Comparison of ENCODE assay signal across 19 mouse cellular contexts in genomic region chr10:128422426-128422825, GRCm38 (mm10). TPM values are rescaled to one million over a fixed set of nuclear protein-coding genes. Genes with fewer than 3 reads are reported as not detected.
"Had no signal": no experiment of that assay in that cellular context is flagged by ENCODE, and none has a peak within 500 bp of the region (broad histone marks: within the 10 kb centered on the region; RNA-seq: fewer than 3 reads in every experiment).

No protein-coding gene starts in this region.

- H3K9me3 ChIP-seq: midbrain, embryonic 10.5 days; midbrain, embryonic 13.5 days; neural tube, embryonic 13.5 days; neural tube, embryonic 15.5 days had no signal

- H3K4me1 ChIP-seq: midbrain, embryonic 10.5 days; midbrain, embryonic 13.5 days; neural tube, embryonic 13.5 days; neural tube, embryonic 15.5 days had no signal

- ATAC-seq: midbrain, embryonic 13.5 days; midbrain, embryonic 16.5 days had no signal

- H3K27ac ChIP-seq: midbrain, embryonic 10.5 days; midbrain, embryonic 13.5 days; neural tube, embryonic 13.5 days; neural tube, embryonic 15.5 days had no signal

- H3K4me3 ChIP-seq: midbrain, embryonic 10.5 days; midbrain, embryonic 13.5 days; myocyte; neural tube, embryonic 13.5 days; neural tube, embryonic 15.5 days had no signal

- H3K9ac ChIP-seq: lung, embryonic 14.5 days; midbrain, embryonic 13.5 days; neural tube, embryonic 13.5 days; neural tube, embryonic 15.5 days had no signal

- H3K27me3 ChIP-seq: midbrain, embryonic 13.5 days; neural tube, embryonic 13.5 days; neural tube, embryonic 15.5 days had no signal

- DNase-seq: lung, adult 18-20 months; lung, embryonic 14.5 days; lung, postnatal 10 days; lung, postnatal 4 days; retina, postnatal 1 day; right cerebral cortex, adult 18-20 months; right cerebral cortex, postnatal 25 days; right cerebral cortex, postnatal 4 days; spleen, adult 18-20 months; thymus, adult 18-20 months; thymus, postnatal 14 days; thymus, postnatal 36 days had no signal

- H3K4me2 ChIP-seq: lung, embryonic 14.5 days; midbrain, embryonic 13.5 days; neural tube, embryonic 13.5 days; neural tube, embryonic 15.5 days had no signal

RNA-seq across cellular contexts. Expression of gene Slc39a5, which starts 21.4 kb away (rescaled TPM):
- polyA plus RNA-seq: midbrain, embryonic 16.5 days; myocyte; neural tube, embryonic 11.5 days; neural tube, embryonic 13.5 days had no signal
